Mouse (Mus musculus) liver, adult 2 months (tissue): ENCODE results near the gene Gm6096.

Source experiments
- CTCF ChIP-seq: fragments of 200-500 bp; IDR thresholded peaks from 2 replicates; pipeline ENCODE4 v1.5.1; 2011; ENCODE audit warnings: low read depth, low read length, control low read depth
- POLR2A ChIP-seq: fragments of 200-500 bp; IDR thresholded peaks from 2 replicates; pipeline ENCODE4 v1.6.1; 2011; ENCODE audit warnings: low read length, control low read depth; ENCODE audit not compliant: insufficient read depth; ENCODE audit errors: extremely low read depth

GRCm38 (mm10) chr7:34255137-34255536, 4.3 kb downstream of the Gm6096 start:
- no peak for TF ChIP-seq CTCF
- TF ChIP-seq POLR2A: no peak
